Mouse (Mus musculus) forebrain, embryonic 15.5 days (tissue): ENCODE data around the gene Rnf224. TPM values are rescaled to one million over a fixed set of nuclear protein-coding genes. Genes with fewer than 3 reads are reported as not detected.

ENCODE experiments used
- ATAC-seq: fragments of 200-750 bp; cut with Nextera tagmentation; replicated peaks from 2 replicates; pipeline ENCODE4 v1.8.0; 2017; ENCODE audit warnings: mild to moderate bottlenecking, moderate TSS enrichment, moderate library complexity
- H3K27ac ChIP-seq: fragments of 300-500 bp; sonication (generic); replicated peaks from 2 replicates; pipeline ENCODE4 v1.5.1; 2015; ENCODE audit warnings: mild to moderate bottlenecking, inconsistent platforms
- H3K27me3 ChIP-seq: fragments of 300-500 bp; sonication (generic); 2 replicates; pipeline ENCODE4 v1.6.1; 2015; ENCODE audit warnings: inconsistent platforms
- H3K36me3 ChIP-seq: fragments of 300-500 bp; sonication (generic); 2 replicates; pipeline ENCODE4 v1.6.1; 2015; ENCODE audit warnings: mild to moderate bottlenecking, inconsistent platforms
- H3K4me1 ChIP-seq: fragments of 300-500 bp; sonication (generic); 2 replicates; pipeline ENCODE4 v1.6.1; 2015; ENCODE audit warnings: inconsistent platforms
- H3K4me2 ChIP-seq: fragments of 300-500 bp; sonication (generic); replicated peaks from 2 replicates; pipeline ENCODE4 v1.6.1; 2015; ENCODE audit warnings: mild to moderate bottlenecking, inconsistent platforms
- H3K4me3 ChIP-seq: fragments of 300-500 bp; sonication (generic); 2 replicates; pipeline ENCODE4 v1.5.1; 2015; ENCODE audit warnings: mild to moderate bottlenecking, inconsistent platforms
- H3K9ac ChIP-seq: fragments of 300-500 bp; sonication (generic); replicated peaks from 2 replicates; pipeline ENCODE4 v1.6.1; 2015; ENCODE audit warnings: mild to moderate bottlenecking, inconsistent platforms
- H3K9me3 ChIP-seq: fragments of 300-500 bp; sonication (generic); 2 replicates; pipeline ENCODE4 v1.6.1; 2016; ENCODE audit warnings: inconsistent platforms
- WGBS: fragments of 180-500 bp; shearing (Covaris S2); methylation state at CpG from one replicate; pipeline ENCODE4 v1.1.7; 2015; ENCODE audit warnings: mixed read lengths; 5-methylcytosine and 5-hydroxymethylcytosine counted together
- polyA plus RNA-seq: library from polyadenylated mRNA; unstranded; fragments of >200 nt; fragmentation: Nextera tagmentation; extraction: Ambion mirVana; gene quantifications from 2 replicates; pipeline ENCODE4 v1.2.1, GENCODE M21; 2015

The Rnf224 gene
- polyA plus RNA-seq, 1 experiment from 2014 or later, result not detected

DNA sequence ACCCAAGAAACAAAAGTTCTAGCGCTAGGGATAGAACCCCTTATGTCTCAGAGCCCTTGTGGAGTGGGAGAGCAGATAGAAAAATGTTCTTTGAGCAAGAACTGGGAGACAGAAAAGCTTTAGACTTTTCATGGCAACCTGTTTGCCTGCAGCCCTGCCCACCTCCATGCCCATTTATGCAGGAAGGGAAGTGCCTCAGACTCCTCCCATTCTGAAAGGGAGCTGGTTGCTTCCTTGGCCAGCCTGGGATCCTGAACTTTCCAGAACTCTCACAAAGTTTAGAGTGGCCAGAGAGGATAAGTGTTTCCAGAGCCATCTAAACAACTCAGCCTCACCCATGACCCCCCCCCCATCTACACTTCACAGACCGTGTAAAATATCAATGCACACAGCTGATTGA is 39.4 kb downstream of the Rnf224 start:
- no peaks in the 10 kb centered on the region for H3K9me3 ChIP-seq
- peaks cover 29% of the 10 kb centered on the region for H3K27me3 ChIP-seq
- no peak overlapping the region for H3K4me2 ChIP-seq
- no peak overlapping the region for H3K27ac ChIP-seq
- no peak for ATAC-seq
- peaks cover 29% of the 10 kb centered on the region for H3K36me3 ChIP-seq
- H3K4me1 ChIP-seq, result 0 out of 2 replicates have a peak, but pooled peaks cover 3% of the 10 kb centered on the region
- WGBS, result 12% methylated on average over 2 of the region's 2 CpGs
- no peak overlapping the region for H3K4me3 ChIP-seq
- no peak overlapping the region for H3K9ac ChIP-seq

DNA sequence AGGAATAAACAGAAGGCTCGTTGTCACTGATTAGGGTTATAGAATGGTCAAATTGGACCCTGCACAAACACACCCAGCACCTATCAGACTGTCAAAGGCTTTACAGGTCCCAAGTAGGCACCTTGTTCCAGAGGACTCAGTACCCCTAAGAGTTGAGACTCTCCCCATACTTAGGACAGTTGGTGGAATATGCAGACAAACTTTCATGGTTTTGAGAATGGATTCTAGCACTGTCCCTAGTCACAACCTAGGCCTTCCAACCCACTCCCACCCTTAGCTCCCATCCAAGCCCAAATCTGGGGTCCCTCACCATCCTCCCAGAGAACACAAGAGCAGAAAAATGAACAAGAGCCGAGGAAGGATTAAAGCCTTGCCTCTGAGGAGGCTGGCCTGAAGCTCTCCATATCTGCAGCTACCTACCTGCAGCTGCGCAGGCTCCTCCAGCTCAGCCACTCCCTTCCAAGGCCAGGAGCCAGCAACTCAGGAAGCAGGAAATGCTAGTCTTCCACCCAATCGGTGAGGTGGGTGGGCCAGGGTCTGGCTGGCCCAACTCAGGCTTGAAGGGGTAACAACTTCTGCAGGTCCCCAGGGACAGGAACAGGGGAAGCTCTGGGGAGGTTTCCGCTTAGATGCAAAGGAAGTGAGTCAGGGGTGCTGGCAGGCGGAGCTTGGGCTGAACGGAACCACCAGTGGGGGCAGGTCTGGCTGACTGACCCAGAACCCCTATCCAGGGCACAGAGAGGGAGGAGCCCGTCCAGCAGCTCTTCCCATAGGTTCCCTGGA is 40.2 kb downstream of the Rnf224 start, which contains the start of gene Tor4a:
Gene Tor4a (minus strand): TSS at position 715 of the 783 bp plus-strand sequence.
- Histone ChIP-seq H3K4me2 (no peak within 1 kb of the TSS), H3K4me1 (0 out of 2 replicates have a peak, but pooled peaks cover 3% of the 10 kb centered on the region), H3K36me3 (peaks cover 23% of the 10 kb centered on the region), H3K27me3 (peaks cover 29% of the 10 kb centered on the region), H3K4me3 (no peak within 1 kb of the TSS), H3K9me3 (no peaks in the 10 kb centered on the region), H3K9ac (no peak within 1 kb of the TSS), H3K27ac (no peak within 1 kb of the TSS)
- ATAC-seq, result no peak
- WGBS, result 15% methylated on average over 8 of the region's 8 CpGs

DNA sequence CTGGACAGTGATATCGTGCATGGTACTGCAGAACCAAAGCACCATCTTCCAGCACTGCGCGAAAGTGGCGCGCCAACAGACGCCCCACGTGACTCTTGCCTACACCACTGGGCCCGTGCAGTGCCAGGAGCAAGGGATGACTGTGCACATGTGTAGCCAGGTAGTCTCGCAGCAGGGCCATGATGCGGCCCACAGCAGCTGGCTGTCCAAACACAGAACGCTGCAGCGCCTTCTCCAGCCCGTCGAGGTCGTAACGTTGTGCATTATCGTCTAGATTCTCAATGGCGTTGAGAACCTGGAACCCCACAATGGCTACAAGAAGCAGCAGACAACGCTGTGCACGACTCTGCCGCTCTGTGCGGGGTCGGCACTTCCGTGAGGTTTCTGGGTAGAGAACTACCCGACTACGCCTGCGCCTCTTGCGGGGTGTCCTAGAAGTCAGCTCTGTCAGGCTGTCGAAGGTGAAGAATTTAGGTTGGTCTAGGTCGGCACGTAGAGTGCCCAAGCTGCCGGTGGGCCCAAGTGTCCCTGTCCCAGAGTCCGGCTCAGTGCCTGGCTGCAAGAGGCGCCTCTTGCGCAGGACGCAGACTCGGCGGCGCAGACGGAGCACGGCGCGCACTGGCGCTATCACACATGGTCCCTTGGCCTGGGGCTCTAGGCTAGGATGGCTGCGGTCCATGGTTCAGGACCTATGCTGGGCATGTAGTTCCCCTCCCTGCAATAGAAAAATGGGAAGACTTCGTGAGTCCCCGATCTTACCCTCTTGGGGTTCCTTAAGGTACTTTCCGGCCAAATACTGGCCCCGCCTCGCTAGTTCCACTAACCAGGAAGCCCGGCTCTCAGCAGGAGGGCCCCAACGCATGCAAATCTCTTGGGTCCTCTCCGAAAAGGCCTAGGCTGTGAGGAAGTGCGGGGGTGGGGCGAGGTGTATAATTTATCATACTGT is 41.1 kb downstream of the Rnf224 start:
- H3K9me3 ChIP-seq, result no peaks in the 10 kb centered on the region
- H3K4me2 ChIP-seq, result no peak overlapping the region
- H3K27me3 ChIP-seq, result peaks cover 29% of the 10 kb centered on the region
- H3K9ac ChIP-seq, result no peak overlapping the region
- WGBS, result 23% methylated on average over 55 of the region's 55 CpGs
- H3K4me3 ChIP-seq, result no peak overlapping the region
- peaks cover 14% of the 10 kb centered on the region for H3K36me3 ChIP-seq
- ATAC-seq, result no peak
- no peak overlapping the region for H3K27ac ChIP-seq
- H3K4me1 ChIP-seq, result 0 out of 2 replicates have a peak, but pooled peaks cover 3% of the 10 kb centered on the region

DNA sequence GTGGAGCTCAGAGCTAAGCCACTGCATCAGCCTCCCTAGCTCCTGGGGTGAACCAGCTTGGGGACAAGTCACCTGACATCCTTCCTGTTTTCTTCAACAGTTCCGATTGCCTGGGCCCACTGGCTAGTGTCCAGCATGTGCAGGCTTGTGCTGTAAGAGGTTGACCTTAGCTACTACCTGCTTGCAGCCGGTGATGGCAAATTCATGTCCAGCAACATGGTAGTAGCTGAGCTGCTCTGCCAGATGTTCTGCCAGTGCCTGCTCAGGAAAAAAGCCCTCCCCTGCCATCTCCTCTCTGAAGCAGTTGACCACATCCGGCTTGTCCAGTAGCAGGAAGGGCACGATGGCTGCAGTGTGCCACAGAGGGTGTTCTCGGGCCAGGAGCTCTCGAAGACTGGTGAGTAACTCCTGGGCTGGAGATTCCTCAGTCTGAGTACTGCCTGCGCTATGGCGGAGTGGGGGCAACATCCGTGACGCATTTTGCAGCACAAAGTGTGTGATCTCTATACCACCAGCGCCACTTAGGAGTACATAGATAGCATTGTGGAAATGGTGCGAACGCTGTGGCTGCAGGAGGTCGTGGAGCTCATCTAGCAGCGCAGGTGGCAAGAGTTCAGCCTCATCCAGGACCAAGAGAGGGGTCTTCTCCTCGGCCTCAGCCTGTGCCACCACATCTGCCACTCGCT is 42.0 kb downstream of the Rnf224 start:
- WGBS, result 88% methylated on average over 17 of the region's 17 CpGs
- H3K27me3 ChIP-seq, result peaks cover 29% of the 10 kb centered on the region

DNA sequence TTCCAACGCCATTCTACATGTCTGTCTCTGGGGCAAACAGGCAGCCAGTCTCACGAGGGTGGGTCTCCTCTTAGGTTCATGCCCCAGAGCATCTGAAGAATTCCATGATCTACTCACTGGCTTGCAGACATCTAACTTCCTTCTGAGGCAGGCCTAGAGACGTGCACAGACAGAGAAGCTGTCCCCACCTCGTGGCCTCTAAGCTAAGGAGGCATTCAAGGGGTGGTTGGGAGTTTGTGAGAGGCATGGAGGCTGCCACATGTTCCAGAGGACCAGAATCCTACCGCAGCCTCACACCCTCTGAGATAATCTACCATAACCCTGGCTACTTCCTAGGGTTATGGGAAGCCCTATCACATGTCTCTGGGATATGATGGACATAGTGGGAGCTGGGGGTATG is 42.6 kb downstream of the Rnf224 start:
- peaks cover 29% of the 10 kb centered on the region for H3K27me3 ChIP-seq
- no peak overlapping the region for H3K27ac ChIP-seq
- 0 out of 2 replicates have a peak, but pooled peaks cover 3% of the 10 kb centered on the region for H3K4me1 ChIP-seq
- H3K9me3 ChIP-seq, result no peaks in the 10 kb centered on the region
- no peak overlapping the region for H3K4me3 ChIP-seq
- 84% methylated on average over 5 of the region's 5 CpGs for WGBS
- no peak overlapping the region for H3K4me2 ChIP-seq
- no peak for ATAC-seq
- peaks cover 2% of the 10 kb centered on the region; the same call in 1 of the 2 replicates for H3K36me3 ChIP-seq
- H3K9ac ChIP-seq, result no peak overlapping the region

More for the DNA sequence above, 42.0 kb downstream of the Rnf224 start:
- no peaks in the 10 kb centered on the region for H3K9me3 ChIP-seq
- H3K4me3 ChIP-seq, result no peak overlapping the region
- ATAC-seq, result no peak
- H3K36me3 ChIP-seq, result peaks cover 6% of the 10 kb centered on the region
- H3K27ac ChIP-seq, result no peak overlapping the region
- no peak overlapping the region for H3K4me2 ChIP-seq
- H3K9ac ChIP-seq, result no peak overlapping the region
- H3K4me1 ChIP-seq, result 0 out of 2 replicates have a peak, but pooled peaks cover 3% of the 10 kb centered on the region

DNA sequence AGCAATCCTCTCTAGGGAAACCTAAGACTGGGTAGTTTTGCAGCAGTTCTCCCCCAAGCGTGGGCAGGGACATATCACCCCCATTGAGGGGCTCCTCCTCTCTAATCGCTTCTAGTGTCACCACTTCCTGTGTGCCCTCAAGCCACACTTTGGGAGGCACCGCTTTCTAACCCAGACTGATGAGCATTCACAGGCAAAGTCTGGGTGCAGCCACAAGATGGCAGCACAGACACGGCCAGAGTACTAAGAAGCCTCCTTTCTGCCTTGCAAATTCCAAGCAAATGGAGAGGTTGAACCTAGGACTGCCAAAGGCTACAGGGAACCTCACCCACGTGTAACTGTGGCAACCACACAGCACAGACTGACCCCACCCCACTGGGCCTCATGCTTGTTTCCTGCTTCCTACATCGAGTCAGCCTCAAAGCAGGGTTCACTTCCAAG is 43.2 kb downstream of the Rnf224 start:
- WGBS, result 6% methylated on average over 6 of the region's 6 CpGs
- H3K4me2 ChIP-seq, result no peak overlapping the region
- H3K27ac ChIP-seq, result no peak overlapping the region

DNA sequence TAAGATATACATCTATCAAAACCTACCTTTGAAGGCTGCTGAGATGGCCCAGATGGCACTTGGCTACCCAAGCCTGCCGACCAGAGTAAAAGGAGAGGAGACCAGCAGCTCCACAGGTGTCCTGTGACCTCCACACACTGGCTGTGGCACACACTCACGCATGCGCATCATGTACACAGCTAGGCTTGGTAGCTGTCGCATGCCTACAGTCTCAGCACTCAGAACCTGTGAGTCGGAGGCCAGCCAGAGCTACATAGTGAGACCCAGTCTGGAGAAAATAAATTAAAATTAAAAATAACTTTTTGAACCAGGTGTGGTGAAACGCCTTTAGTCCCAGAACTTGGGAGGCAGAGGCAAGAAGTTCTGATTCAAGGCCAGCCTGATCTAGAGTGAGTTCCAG is 48.7 kb downstream of the Rnf224 start:
- Histone ChIP-seq H3K4me2 (no peak overlapping the region), H3K27me3 (no peaks in the 10 kb centered on the region), H3K4me1 (peaks cover 39% of the 10 kb centered on the region), H3K4me3 (no peak overlapping the region), H3K27ac (no peak overlapping the region), H3K36me3 (no peaks in the 10 kb centered on the region), H3K9ac (no peak overlapping the region), H3K9me3 (no peaks in the 10 kb centered on the region)
- WGBS, result 86% methylated on average over 6 of the region's 6 CpGs
- no peak for ATAC-seq

More for the DNA sequence above, 43.2 kb downstream of the Rnf224 start:
- peaks cover 29% of the 10 kb centered on the region for H3K27me3 ChIP-seq
- no peak overlapping the region for H3K9ac ChIP-seq
- H3K4me3 ChIP-seq, result no peak overlapping the region
- no peaks in the 10 kb centered on the region for H3K9me3 ChIP-seq
- ATAC-seq, result peak; percentile 85
- no peaks in the 10 kb centered on the region; the same call in 1 of the 2 replicates for H3K36me3 ChIP-seq
- H3K4me1 ChIP-seq, result 0 out of 2 replicates have a peak, but pooled peaks cover 3% of the 10 kb centered on the region

DNA sequence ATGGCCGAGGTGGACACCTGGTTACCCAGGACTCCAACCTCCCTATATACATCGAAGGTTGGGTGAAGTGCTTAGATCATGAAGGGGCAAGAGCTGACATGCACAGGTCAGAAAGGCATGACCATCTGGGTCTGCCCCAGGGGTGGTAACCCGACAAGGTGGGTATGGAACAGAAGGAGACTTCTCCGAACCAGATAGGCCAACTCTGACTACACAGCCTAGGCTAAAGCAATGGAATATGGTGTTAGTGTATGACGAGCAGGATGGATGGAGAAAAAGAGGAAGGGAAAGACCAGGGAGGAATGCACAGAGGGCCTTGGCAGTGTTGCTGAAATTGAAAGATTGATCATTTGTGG is 50.0 kb downstream of the Rnf224 start:
- peaks cover 50% of the 10 kb centered on the region for H3K4me1 ChIP-seq
- no peaks in the 10 kb centered on the region for H3K27me3 ChIP-seq
- H3K27ac ChIP-seq, result peak overlapping the region; percentile 95
- peak overlapping the region; percentile 71; the same call in 1 of the 2 replicates for H3K9ac ChIP-seq
- WGBS, result 29% methylated on average over 5 of the region's 5 CpGs
- H3K36me3 ChIP-seq, result no peaks in the 10 kb centered on the region
- no peaks in the 10 kb centered on the region for H3K9me3 ChIP-seq
- peak overlapping the region; percentile 53 for H3K4me3 ChIP-seq
- ATAC-seq, result no peak; the same call in 1 of the 2 replicates
- peak overlapping the region; percentile 73 for H3K4me2 ChIP-seq

DNA sequence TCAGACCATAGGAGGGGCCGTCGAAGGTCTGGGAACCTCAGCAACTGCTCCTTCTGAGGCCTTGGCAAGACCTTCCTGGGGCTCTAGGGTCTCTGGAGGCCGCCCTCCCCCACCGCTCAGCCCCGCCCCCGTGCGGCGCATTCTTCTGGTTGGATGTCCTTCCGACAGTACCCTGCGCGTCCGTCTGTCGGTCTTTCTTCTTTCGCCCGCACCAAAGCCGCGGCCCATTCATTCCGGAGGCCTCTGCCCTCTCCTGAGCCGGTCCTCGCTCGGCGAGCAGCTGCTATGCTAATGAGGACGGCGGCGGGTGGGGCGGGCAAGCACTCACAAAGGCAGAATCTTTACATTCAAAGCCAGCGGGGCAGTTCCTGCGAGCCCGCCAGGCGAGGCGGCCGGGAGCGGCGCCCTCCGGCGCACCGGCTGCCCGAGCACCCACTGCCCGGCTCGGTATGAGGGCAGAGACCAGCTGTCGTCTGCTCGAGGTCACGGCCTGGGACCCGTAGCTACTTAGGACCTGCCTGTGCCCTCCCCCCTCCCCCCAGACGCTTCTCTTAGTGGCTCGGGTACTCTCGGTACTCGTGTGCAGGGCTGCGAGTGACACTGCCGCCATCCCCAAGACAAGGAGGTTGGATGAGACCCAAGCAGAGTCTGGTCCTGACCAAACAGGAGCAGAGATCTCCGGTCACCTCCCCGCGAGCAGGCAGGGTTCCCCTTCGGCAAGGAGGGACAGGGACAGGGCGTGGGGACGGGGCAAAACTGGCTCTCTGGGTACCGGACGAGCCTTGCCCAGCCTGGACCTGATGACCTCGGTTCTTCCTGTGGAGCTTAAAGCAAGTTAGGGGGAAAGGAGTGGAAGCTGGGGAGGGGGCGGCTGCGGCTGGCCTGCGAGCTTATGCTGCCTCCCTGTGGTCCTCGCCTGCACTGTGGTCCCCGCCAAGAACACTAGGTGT is 50.7 kb downstream of the Rnf224 start:
- Histone ChIP-seq H3K4me1 (peaks cover 57% of the 10 kb centered on the region), H3K27me3 (no peaks in the 10 kb centered on the region), H3K4me2 (peak overlapping the region; percentile 73), H3K9ac (peak overlapping the region; percentile 71), H3K9me3 (no peaks in the 10 kb centered on the region), H3K36me3 (no peaks in the 10 kb centered on the region), H3K4me3 (peak overlapping the region; percentile 53), H3K27ac (peak overlapping the region; percentile 95)
- WGBS, result under 1% methylated on average over 64 of the region's 64 CpGs
- peak; percentile 75 for ATAC-seq

DNA sequence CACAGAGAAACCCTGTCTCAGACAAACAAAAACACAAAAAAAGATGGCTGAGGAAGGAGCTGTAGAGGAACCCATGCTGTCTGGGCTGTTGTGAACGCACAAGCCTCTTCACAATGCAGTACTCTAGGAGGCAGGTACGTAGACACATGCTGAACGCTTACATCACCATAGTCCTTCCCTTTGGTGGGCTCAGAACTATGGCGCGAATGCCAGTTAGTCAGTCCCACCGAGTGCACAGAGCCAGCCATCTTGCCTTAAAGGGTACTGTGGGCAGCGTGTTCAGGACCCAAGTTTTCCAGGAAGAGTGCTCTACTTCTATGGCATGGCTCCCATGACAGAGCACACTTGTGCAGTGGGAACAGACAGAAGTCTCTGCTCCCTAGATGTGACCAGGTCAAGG is 52.1 kb downstream of the Rnf224 start:
- peaks cover 66% of the 10 kb centered on the region for H3K4me1 ChIP-seq
- ATAC-seq, result no peak
- no peaks in the 10 kb centered on the region for H3K36me3 ChIP-seq
- peak overlapping the region; percentile 95; the same call in 1 of the 2 replicates for H3K27ac ChIP-seq
- no peak overlapping the region for H3K9ac ChIP-seq
- 93% methylated on average over 7 of the region's 7 CpGs for WGBS
- no peak overlapping the region for H3K4me3 ChIP-seq
- no peak overlapping the region for H3K4me2 ChIP-seq
- no peaks in the 10 kb centered on the region for H3K9me3 ChIP-seq
- no peaks in the 10 kb centered on the region for H3K27me3 ChIP-seq
